Mouse (Mus musculus) cortical plate, adult 2 months (tissue): ENCODE measurements around the gene Htr6. TPM values are rescaled to one million over a fixed set of nuclear protein-coding genes. Genes with fewer than 3 reads are reported as not detected.

Source experiments
- H3K27ac ChIP-seq: fragments of 200-500 bp; 2 replicates; pipeline ENCODE4 v1.5.1; 2012; ENCODE audit warnings: low read length, control low read depth, inconsistent platforms; ENCODE audit not compliant: insufficient read depth
- H3K4me1 ChIP-seq: fragments of 200-500 bp; 2 replicates; pipeline ENCODE4 v1.6.1; 2011; ENCODE audit warnings: low read length; ENCODE audit not compliant: control insufficient read depth, insufficient read depth
- H3K4me3 ChIP-seq: fragments of 200-500 bp; 2 replicates; pipeline ENCODE4 v1.5.1; 2011; ENCODE audit warnings: mild to moderate bottlenecking, low read length, control low read depth; ENCODE audit not compliant: insufficient read depth
- CTCF ChIP-seq: fragments of 200-500 bp; IDR thresholded peaks from 2 replicates; pipeline ENCODE4 v1.5.1; 2011; ENCODE audit warnings: mild to moderate bottlenecking, control low read depth, low read length; ENCODE audit not compliant: insufficient read depth; ENCODE audit errors: extremely low read depth
- POLR2A ChIP-seq: fragments of 200-500 bp; IDR thresholded peaks from 2 replicates; pipeline ENCODE4 v1.6.1; 2011; ENCODE audit warnings: mild to moderate bottlenecking, low read length, control low read depth; ENCODE audit not compliant: insufficient read depth; ENCODE audit errors: extremely low read depth
- polyA plus RNA-seq: library from polyadenylated mRNA; depleted of rRNA; stranded (reverse); fragments of >200 nt; gene quantifications from 2 replicates; pipeline ENCODE4 v1.2.3, GENCODE M21; 2012

Gene Htr6
- polyA plus RNA-seq, 1 experiment: 7.4 TPM

DNA sequence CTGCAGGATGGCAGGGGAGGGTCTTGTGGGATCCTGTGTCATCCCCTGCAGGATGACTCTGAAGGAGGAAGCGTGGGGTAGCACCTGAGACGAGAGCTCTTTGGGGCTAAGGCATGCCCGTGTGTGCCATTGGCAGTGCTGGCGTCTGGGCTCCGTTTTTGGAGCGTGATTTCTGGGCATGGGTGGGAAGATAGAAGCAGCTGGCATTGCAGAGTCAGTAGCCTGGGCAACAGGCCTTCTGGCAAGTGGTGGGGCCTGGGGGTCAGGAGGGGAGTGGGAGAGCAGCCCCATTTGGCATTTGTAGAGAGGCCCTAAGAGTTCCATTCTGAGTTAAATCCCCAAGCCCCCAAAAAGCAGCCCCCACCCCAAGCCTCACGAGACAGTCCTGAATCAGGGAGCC is 22.6 kb downstream of the Htr6 start:
- no peak overlapping the region for H3K4me3 ChIP-seq
- H3K4me1 ChIP-seq: peaks cover 13% of the 10 kb centered on the region
- no peak overlapping the region for H3K27ac ChIP-seq
- no peak for TF ChIP-seq POLR2A
- TF ChIP-seq CTCF: no peak

- TF ChIP-seq POLR2A: no peak
- H3K4me3 ChIP-seq: no peak overlapping the region
- no peak overlapping the region for H3K27ac ChIP-seq
- H3K4me1 ChIP-seq: peaks cover 9% of the 10 kb centered on the region
Measured at GRCm38 (mm10) chr4:139048518-139048917, 26.9 kb downstream of the Htr6 start.

DNA sequence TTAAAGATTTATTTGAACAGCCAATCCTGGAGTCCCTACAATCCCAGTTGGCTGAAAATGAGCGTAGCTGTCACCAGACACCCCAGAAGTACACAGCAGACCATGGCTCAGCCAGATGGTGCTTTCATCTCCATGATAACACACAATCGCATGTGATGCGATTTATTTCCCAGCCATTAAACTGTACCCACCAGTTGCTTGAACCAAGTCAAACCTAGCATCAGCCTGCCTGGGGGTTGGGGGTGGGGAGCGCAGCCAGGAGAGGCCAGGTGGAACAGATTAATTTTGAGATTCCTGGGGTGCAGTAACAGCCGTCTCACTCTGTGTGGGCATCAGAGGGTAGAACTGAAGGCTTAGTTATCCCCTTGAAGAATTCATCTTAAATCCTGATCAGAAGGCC is 29.0 kb downstream of the Htr6 start:
- no peak overlapping the region for H3K4me3 ChIP-seq
- H3K27ac ChIP-seq: no peak overlapping the region
- H3K4me1 ChIP-seq: 0 out of 2 replicates have a peak, but pooled peaks cover 3% of the 10 kb centered on the region
- TF ChIP-seq POLR2A (no peak), CTCF (no peak)

- H3K4me1 ChIP-seq: 0 out of 2 replicates have a peak, but pooled peaks cover 3% of the 10 kb centered on the region
- H3K27ac ChIP-seq: no peak overlapping the region
- TF ChIP-seq CTCF (no peak), POLR2A (no peak)
- H3K4me3 ChIP-seq: no peak overlapping the region
Measured at GRCm38 (mm10) chr4:139044566-139044965, 30.8 kb downstream of the Htr6 start.

- no peak overlapping the region for H3K4me3 ChIP-seq
Measured at GRCm38 (mm10) chr4:139043600-139043999, 31.8 kb downstream of the Htr6 start.

DNA sequence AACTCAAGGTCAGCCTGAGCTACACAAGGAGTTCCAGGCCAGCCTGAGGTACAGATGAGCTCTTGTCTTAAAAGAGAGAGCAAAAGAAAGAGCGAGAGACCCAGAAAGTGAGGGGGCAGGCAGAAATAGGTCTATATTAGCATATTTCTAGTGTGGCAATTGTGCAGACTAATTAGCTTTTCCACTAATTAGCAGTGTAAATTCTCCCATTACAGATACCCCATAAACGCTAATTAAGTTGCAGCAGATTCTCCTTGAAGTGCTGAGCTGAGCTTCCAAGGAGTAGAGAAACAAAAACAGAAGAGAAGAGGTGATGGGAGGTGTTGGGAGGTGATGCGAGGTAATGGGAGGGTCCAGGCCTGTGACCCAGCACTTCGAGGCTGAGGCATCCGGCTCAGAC is 32.8 kb downstream of the Htr6 start:
- Histone ChIP-seq H3K27ac (no peak overlapping the region), H3K4me3 (no peak overlapping the region), H3K4me1 (no peaks in the 10 kb centered on the region)
- no peak for TF ChIP-seq CTCF
- TF ChIP-seq POLR2A: no peak

More at GRCm38 (mm10) chr4:139043600-139043999, 31.8 kb downstream of the Htr6 start:
- H3K4me1 ChIP-seq: 0 out of 2 replicates have a peak, but pooled peaks cover 1% of the 10 kb centered on the region
- H3K27ac ChIP-seq: no peak overlapping the region
- TF ChIP-seq POLR2A: no peak
- no peak for TF ChIP-seq CTCF

DNA sequence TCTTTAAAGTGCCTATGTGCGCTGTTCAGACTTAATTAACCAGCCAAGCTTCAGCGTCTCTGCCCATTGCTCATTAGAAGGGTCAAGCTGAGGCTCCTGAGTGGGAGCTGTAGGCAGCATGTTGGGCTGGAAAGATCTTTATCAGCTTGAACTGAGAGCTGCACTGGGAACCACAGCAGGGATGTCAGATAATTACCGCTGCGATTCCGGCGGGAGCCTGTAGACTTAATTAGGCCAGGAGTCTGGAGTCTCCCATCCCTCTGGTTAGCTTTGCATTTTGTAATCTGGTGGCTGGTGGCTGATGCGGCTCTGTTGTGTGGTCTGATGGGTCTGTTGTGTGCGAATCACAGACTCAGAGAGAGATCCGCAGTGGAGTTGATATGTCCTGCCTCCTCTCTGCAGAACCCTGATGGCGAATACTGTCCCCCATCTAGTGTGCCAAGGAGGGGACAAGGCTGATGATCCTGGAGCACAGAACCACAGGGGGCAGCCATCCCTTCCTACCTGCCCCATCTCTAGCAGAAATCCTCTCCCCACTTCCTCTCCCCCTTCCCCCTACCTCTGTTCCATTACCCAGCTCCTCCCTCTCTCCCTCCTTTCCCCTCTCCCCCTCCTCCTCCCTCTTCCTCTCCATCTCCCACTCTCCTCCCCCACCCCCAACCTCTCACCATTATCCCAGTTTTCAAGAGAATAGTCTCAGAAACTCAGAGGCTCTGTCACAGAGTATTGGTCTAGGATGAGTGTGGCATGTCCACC is 35.1 kb downstream of the Htr6 start:
- Histone ChIP-seq H3K27ac (no peak overlapping the region), H3K4me3 (no peak overlapping the region), H3K4me1 (no peaks in the 10 kb centered on the region)
- TF ChIP-seq POLR2A: no peak
- no peak for TF ChIP-seq CTCF

GRCm38 (mm10) chr4:139037795-139038607 is 37.4 kb downstream of the Htr6 start:
- Histone ChIP-seq H3K4me1 (peaks cover 2% of the 10 kb centered on the region; the same call in 1 of the 2 replicates), H3K27ac (no peak overlapping the region), H3K4me3 (no peak overlapping the region)
- TF ChIP-seq POLR2A: no peak
- TF ChIP-seq CTCF: no peak

DNA sequence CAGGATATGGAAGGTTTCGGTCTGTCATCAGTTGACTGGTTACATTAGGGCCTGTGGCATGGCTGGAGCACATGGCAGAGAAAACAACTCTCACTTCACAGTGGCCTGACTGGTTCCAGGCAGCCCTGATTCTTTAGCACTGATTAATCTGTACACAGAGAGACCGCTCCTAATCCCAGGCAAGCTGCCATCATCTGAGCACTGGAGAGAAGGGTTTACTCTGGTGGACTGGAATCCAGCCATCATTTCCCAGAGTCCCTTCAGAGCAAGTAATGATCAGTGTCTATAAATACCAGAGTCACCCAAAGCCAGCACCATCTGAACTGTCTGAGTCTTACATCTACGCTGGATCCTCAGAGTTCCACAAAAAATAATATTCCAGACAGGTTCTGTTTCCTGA is 39.6 kb downstream of the Htr6 start:
- Histone ChIP-seq H3K4me1 (peaks cover 2% of the 10 kb centered on the region), H3K4me3 (no peak overlapping the region), H3K27ac (no peak overlapping the region)

More for the DNA sequence above, 39.6 kb downstream of the Htr6 start:
- TF ChIP-seq CTCF: no peak
- TF ChIP-seq POLR2A: no peak
